Mouse (Mus musculus) heart, postnatal 0 days (tissue): Measurements from ENCODE around the gene Gjb5.

ENCODE experiments used
- CTCF ChIP-seq: IDR thresholded peaks from 2 replicates; pipeline ENCODE4 v1.5.1; 2016; ENCODE audit warnings: antibody characterized with exemption, control low read depth, low read depth
- EP300 ChIP-seq: IDR thresholded peaks from 2 replicates; pipeline ENCODE4 v1.6.1; 2016; ENCODE audit warnings: antibody characterized with exemption, low read depth

GRCm38 (mm10) chr4:127365433-127365832, 7.5 kb upstream of the Gjb5 start:
- no peak for TF ChIP-seq CTCF
- TF ChIP-seq EP300 = no peak
